Mouse (Mus musculus): ENCODE data around the gene A030005K14Rik.

The A030005K14Rik gene

DNA sequence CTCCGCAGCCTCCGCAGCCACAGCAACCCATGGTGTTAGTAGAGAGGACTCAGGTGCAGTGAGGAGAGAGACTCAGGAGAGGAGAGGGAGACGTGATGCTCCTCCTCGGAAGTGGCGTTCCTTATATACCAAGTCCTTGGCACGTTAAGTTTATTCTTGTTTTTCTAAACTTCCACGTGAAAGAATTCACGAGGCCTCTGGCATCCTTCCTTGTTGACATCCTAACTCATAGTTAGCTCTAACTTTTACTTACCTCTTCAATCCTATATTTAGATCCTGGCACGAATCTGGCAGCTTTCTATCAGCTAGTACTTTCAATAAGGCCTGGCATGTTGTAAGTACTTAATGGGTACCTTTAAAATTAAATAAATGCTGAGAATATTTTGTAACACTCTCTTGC, at the start of gene A030005K14Rik:
A030005K14Rik (minus strand) TSS at position 101 of the 400 bp plus-strand sequence.
- no peaks in the 10 kb centered on the region for H3K36me3 ChIP-seq (ENCODE audit: insufficient read depth, low read length)
- no peaks in the 10 kb centered on the region for H3K4me1 ChIP-seq (replicated peaks; ENCODE audit: low read depth, low read length)
- no peaks in the 10 kb centered on the region for H3K9me3 ChIP-seq (ENCODE audit: low read length)
- no peaks in the 10 kb centered on the region for H3K27me3 ChIP-seq (ENCODE audit: insufficient read depth, low read length)
- TF ChIP-seq POU5F1 (IDR thresholded peaks at IDR 0.05; ENCODE audit: borderline replicate concordance, low read length) (no peak), NANOG (IDR thresholded peaks at IDR 0.05; ENCODE audit: borderline replicate concordance, low read length) (no peak), CTCF (conservative IDR thresholded peaks at IDR 0.05; ENCODE audit: low read length) (no peak)
- no peak within 1 kb of the TSS for H3K4me3 ChIP-seq (replicated peaks; ENCODE audit: low read length)

DNA sequence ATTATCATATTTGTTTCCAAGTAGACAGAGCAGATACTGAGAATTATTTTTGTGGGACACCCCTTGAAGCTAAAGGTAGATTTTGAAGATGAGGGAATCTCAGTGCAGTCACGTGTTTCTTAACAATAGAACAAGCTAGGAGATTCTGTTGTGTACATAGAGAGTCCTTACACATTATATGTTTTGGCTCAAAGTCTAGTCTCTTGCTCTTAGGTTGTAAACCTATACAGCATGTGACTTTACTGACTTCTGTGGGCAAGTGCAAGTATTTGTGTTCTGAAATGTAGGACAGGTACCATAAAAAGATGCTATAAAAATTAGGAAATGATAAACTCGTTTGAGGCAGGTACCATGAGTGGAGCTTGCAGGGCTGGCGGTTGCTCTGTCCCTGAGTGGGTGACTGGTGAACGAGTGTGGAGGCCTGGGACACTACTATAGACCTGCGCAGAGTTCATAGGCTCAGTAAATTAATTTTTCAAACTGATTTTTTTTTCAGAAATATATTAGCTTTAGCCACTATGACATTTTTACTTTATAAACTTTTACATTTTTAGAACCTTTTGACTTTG, 48.3 kb upstream of the A030005K14Rik start:
- no peaks in the 10 kb centered on the region for H3K27me3 ChIP-seq (ENCODE audit: insufficient read depth, low read length)
- no peaks in the 10 kb centered on the region for H3K4me1 ChIP-seq (replicated peaks; ENCODE audit: low read depth, low read length)
- H3K36me3 ChIP-seq (ENCODE audit: insufficient read depth, low read length), result no peaks in the 10 kb centered on the region
- TF ChIP-seq POU5F1 (IDR thresholded peaks at IDR 0.05; ENCODE audit: borderline replicate concordance, low read length), result no peak
- TF ChIP-seq NANOG (IDR thresholded peaks at IDR 0.05; ENCODE audit: borderline replicate concordance, low read length), result no peak
- no peak for TF ChIP-seq CTCF (conservative IDR thresholded peaks at IDR 0.05; ENCODE audit: low read length)
- H3K4me3 ChIP-seq (replicated peaks; ENCODE audit: low read length), result no peak overlapping the region
- no peaks in the 10 kb centered on the region for H3K9me3 ChIP-seq (ENCODE audit: low read length)

DNA sequence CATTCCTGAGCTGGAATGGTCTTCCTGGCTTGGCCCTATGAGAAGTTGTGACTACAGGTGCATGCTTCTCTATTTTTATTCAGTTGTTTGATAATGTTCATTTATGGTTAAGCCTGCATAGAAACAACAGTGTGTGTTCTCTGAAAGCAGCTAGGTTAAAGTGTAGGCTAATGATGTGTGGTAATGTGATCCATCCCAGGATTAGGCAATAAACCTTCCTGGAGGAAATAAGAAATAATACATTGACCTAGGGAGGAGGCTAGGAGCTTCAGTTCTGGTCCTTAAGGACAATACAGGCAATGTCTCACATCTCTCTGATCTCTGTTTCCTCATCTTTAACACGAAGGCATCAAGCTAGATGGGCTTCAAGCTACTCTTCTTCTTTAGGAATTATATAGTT, 46.3 kb upstream of the A030005K14Rik start:
- Histone ChIP-seq H3K4me1 (replicated peaks; ENCODE audit: low read depth, low read length) (no peaks in the 10 kb centered on the region), H3K27me3 (ENCODE audit: insufficient read depth, low read length) (no peaks in the 10 kb centered on the region), H3K9me3 (ENCODE audit: low read length) (no peaks in the 10 kb centered on the region), H3K4me3 (replicated peaks; ENCODE audit: low read length) (no peak overlapping the region), H3K36me3 (ENCODE audit: insufficient read depth, low read length) (no peaks in the 10 kb centered on the region)
- TF ChIP-seq NANOG (IDR thresholded peaks at IDR 0.05; ENCODE audit: borderline replicate concordance, low read length) (no peak), POU5F1 (IDR thresholded peaks at IDR 0.05; ENCODE audit: borderline replicate concordance, low read length) (no peak)

DNA sequence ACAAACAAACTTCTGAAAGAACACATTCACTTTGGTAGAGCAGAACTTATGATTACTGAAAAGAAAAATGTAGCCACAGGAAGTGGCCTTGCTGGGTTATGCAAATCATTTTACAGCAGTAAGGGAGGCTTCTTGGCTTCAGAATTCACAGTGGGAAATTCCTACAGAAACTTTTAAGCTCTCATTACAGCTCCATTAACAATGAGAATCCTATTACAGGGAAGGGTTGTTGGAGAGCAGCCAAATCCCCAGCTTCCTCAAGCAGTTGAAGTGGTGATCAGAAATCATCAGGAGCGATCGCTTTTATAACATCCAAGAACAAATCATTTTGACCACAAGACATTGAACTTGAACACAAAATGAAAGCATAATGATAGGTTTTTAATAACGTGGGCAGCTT, 42.7 kb upstream of the A030005K14Rik start:
- H3K27me3 ChIP-seq (ENCODE audit: insufficient read depth, low read length), result no peaks in the 10 kb centered on the region
- TF ChIP-seq CTCF (conservative IDR thresholded peaks at IDR 0.05; ENCODE audit: low read length), result no peak
- TF ChIP-seq NANOG (IDR thresholded peaks at IDR 0.05; ENCODE audit: borderline replicate concordance, low read length), result no peak
- TF ChIP-seq POU5F1 (IDR thresholded peaks at IDR 0.05; ENCODE audit: borderline replicate concordance, low read length), result no peak
- no peaks in the 10 kb centered on the region for H3K4me1 ChIP-seq (replicated peaks; ENCODE audit: low read depth, low read length)
- no peaks in the 10 kb centered on the region for H3K36me3 ChIP-seq (ENCODE audit: insufficient read depth, low read length)
- no peak overlapping the region for H3K4me3 ChIP-seq (replicated peaks; ENCODE audit: low read length)
- H3K9me3 ChIP-seq (ENCODE audit: low read length), result no peaks in the 10 kb centered on the region

DNA sequence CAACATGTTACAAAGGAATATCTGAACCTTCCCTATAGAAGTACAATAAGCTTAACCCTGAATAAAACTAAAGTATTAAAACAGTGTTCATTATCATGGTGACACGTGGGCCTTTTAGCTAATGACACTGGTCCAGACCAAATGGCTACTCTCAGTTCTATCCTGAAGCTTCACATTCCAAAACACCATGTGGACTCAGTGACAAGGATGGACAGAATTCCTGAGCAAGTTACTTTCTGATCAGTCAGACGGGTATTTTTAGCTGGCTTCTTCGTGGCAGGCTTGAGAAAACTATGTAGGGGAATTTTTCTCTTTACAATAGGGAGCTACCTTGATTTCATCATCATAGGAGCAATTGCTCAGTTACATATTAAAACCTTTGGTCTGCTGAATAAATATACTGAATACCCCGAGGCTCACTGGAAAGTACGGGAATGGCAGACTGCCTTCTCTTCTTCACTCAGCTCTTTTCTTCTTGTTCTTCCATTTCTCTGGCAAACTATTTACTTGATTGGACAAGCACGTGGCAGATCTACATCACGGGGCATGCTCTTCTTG, 40.5 kb upstream of the A030005K14Rik start:
- no peak overlapping the region for H3K4me3 ChIP-seq (replicated peaks; ENCODE audit: low read length)
- H3K9me3 ChIP-seq (ENCODE audit: low read length), result no peaks in the 10 kb centered on the region
- no peaks in the 10 kb centered on the region for H3K4me1 ChIP-seq (replicated peaks; ENCODE audit: low read depth, low read length)
- H3K36me3 ChIP-seq (ENCODE audit: insufficient read depth, low read length), result no peaks in the 10 kb centered on the region
- TF ChIP-seq NANOG (IDR thresholded peaks at IDR 0.05; ENCODE audit: borderline replicate concordance, low read length) (no peak), POU5F1 (IDR thresholded peaks at IDR 0.05; ENCODE audit: borderline replicate concordance, low read length) (no peak), CTCF (conservative IDR thresholded peaks at IDR 0.05; ENCODE audit: low read length) (no peak)
- no peaks in the 10 kb centered on the region for H3K27me3 ChIP-seq (ENCODE audit: insufficient read depth, low read length)

DNA sequence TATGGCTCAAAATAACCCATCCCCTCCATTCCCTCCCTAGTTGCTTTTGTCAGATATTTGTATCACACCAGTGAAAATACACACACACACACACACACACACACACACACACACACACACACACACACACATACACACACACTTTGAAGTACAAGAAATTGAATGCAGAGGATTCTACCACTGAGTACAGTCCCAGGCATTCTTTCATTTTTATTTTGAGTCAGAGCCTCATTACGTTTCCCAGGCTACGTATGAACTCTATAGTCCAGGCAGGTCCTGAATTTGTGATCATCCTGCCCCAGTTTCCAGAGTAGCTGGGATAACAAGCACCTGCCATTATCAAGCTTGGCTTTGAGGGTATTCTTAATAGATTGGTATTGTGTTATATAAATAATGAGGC, 40.0 kb upstream of the A030005K14Rik start:
- Histone ChIP-seq H3K36me3 (ENCODE audit: insufficient read depth, low read length) (no peaks in the 10 kb centered on the region), H3K4me1 (replicated peaks; ENCODE audit: low read depth, low read length) (no peaks in the 10 kb centered on the region), H3K4me3 (replicated peaks; ENCODE audit: low read length) (no peak overlapping the region)

DNA sequence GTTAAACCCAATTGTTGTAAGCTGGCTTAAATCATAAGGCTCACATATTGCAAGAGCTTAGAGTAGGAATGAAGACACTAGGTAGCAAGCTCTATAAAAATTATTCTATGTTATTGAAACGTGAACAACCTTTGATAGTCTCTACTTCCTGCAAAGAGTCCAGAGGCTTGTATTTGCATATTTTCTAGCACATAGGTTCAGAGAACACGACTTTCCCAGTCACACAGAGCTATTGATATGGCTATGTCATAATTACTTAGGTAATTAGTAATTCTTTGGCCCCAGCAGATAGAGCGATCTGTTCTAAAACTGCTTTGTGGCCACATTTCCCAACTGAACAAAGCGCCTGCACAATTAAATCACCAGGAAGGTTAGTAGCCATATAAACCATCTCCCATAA, 37.8 kb upstream of the A030005K14Rik start:
- Histone ChIP-seq H3K9me3 (ENCODE audit: low read length) (no peaks in the 10 kb centered on the region), H3K4me1 (replicated peaks; ENCODE audit: low read depth, low read length) (no peaks in the 10 kb centered on the region), H3K36me3 (ENCODE audit: insufficient read depth, low read length) (no peaks in the 10 kb centered on the region), H3K4me3 (replicated peaks; ENCODE audit: low read length) (no peak overlapping the region), H3K27me3 (ENCODE audit: insufficient read depth, low read length) (no peaks in the 10 kb centered on the region)
- TF ChIP-seq CTCF (conservative IDR thresholded peaks at IDR 0.05; ENCODE audit: low read length), result no peak
- TF ChIP-seq NANOG (IDR thresholded peaks at IDR 0.05; ENCODE audit: borderline replicate concordance, low read length), result no peak
- TF ChIP-seq POU5F1 (IDR thresholded peaks at IDR 0.05; ENCODE audit: borderline replicate concordance, low read length), result no peak

More for the DNA sequence above, 40.0 kb upstream of the A030005K14Rik start:
- no peaks in the 10 kb centered on the region for H3K9me3 ChIP-seq (ENCODE audit: low read length)
- TF ChIP-seq NANOG (IDR thresholded peaks at IDR 0.05; ENCODE audit: borderline replicate concordance, low read length) (no peak), CTCF (conservative IDR thresholded peaks at IDR 0.05; ENCODE audit: low read length) (no peak), POU5F1 (IDR thresholded peaks at IDR 0.05; ENCODE audit: borderline replicate concordance, low read length) (no peak)
- no peaks in the 10 kb centered on the region for H3K27me3 ChIP-seq (ENCODE audit: insufficient read depth, low read length)

DNA sequence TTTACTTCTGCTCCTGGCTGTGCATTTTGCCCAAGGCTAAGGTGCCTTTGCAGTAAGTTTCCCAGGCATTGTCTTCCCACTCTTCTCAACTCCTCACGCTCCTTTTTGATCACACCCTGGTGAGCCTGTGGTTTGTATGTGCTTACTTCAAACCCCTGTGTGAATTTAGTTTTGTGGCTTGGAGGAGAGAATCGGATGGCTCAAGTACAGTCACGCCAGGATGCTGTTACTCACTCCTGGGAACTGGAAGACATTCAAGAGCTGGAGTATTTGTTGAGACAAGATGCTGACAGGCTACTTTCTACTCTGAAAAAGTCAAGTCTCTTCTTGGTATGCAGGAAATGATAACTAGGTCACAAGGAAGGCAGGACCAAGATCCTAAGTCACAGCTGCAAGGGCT, 32.1 kb upstream of the A030005K14Rik start:
- Histone ChIP-seq H3K9me3 (ENCODE audit: low read length) (no peaks in the 10 kb centered on the region), H3K4me1 (replicated peaks; ENCODE audit: low read depth, low read length) (no peaks in the 10 kb centered on the region), H3K4me3 (replicated peaks; ENCODE audit: low read length) (no peak overlapping the region), H3K36me3 (ENCODE audit: insufficient read depth, low read length) (no peaks in the 10 kb centered on the region), H3K27me3 (ENCODE audit: insufficient read depth, low read length) (no peaks in the 10 kb centered on the region)
- TF ChIP-seq POU5F1 (IDR thresholded peaks at IDR 0.05; ENCODE audit: borderline replicate concordance, low read length) (no peak), NANOG (IDR thresholded peaks at IDR 0.05; ENCODE audit: borderline replicate concordance, low read length) (no peak), CTCF (conservative IDR thresholded peaks at IDR 0.05; ENCODE audit: low read length) (no peak)

DNA sequence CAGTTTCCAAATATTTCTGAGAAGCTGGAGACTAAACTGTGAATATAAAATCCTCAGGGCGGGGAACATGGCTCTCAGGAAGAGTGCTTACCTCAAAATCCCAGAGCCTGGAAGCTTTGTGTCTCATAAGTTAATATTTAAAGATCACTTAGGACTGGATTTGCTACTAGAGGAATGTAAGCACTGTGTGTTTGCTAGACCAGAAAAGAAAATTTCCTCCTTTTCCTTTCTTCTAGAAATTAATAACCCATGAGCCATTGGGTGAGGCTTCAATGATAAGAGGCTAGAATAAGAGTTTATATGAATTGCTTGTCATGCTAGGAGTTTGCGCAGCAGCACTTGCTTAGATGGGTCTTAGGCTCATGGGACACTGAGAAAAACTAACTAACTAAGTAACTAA, 25.6 kb upstream of the A030005K14Rik start:
- no peak for TF ChIP-seq NANOG (IDR thresholded peaks at IDR 0.05; ENCODE audit: borderline replicate concordance, low read length)
- no peak for TF ChIP-seq CTCF (conservative IDR thresholded peaks at IDR 0.05; ENCODE audit: low read length)
- no peak overlapping the region for H3K4me3 ChIP-seq (replicated peaks; ENCODE audit: low read length)
- H3K4me1 ChIP-seq (replicated peaks; ENCODE audit: low read depth, low read length), result no peaks in the 10 kb centered on the region
- H3K36me3 ChIP-seq (ENCODE audit: insufficient read depth, low read length), result no peaks in the 10 kb centered on the region
- no peaks in the 10 kb centered on the region for H3K27me3 ChIP-seq (ENCODE audit: insufficient read depth, low read length)
- H3K9me3 ChIP-seq (ENCODE audit: low read length), result no peaks in the 10 kb centered on the region

Data from E14TG2a.4 (cell line).